ENCODE assay signal across 13 mouse cellular contexts in genomic region chr11:24307601-24308252, GRCm38 (mm10).
DNase-seq lines count a peak whose midpoint lies in the region; ATAC-seq and TF ChIP-seq lines count a peak whose summit lies in the region.
"Had no signal": no experiment of that assay in that cellular context is flagged by ENCODE, and none has a peak within 500 bp of the region (broad histone marks: within the 10 kb centered on the region; RNA-seq: fewer than 3 reads in every experiment).

No protein-coding gene starts in this region.

- no peak overlapping the region for H3K4me3 ChIP-seq in forebrain, embryonic 11.5 days (ENCODE audit: low read depth, low read length)
- no peak overlapping the region for H3K4me3 ChIP-seq in forebrain, embryonic 16.5 days (replicated peaks; ENCODE audit: low read length)
- no peak overlapping the region for H3K4me3 ChIP-seq in neural tube, embryonic 15.5 days (replicated peaks)
- no peak overlapping the region for H3K4me3 ChIP-seq in intestine, postnatal 0 days (ENCODE audit: low read depth, low read length)
- H3K4me3 ChIP-seq in stomach, postnatal 0 days (ENCODE audit: low read depth, low read length) = no peak overlapping the region
- H3K4me3 ChIP-seq: hindbrain, embryonic 15.5 days; limb, embryonic 13.5 days had no signal

- H3K27ac ChIP-seq in forebrain, embryonic 11.5 days (ENCODE audit: low read depth, low read length) = no peak overlapping the region
- no peak overlapping the region for H3K27ac ChIP-seq in forebrain, embryonic 16.5 days (ENCODE audit: low read length)
- no peak overlapping the region for H3K27ac ChIP-seq in neural tube, embryonic 15.5 days (replicated peaks)
- no peak overlapping the region; the same call in 1 of the 2 replicates for H3K27ac ChIP-seq in intestine, postnatal 0 days (ENCODE audit: low read depth, low read length)
- no peak overlapping the region for H3K27ac ChIP-seq in stomach, postnatal 0 days (replicated peaks)
- H3K27ac ChIP-seq: hindbrain, embryonic 15.5 days; limb, embryonic 13.5 days had no signal

- H3K9ac ChIP-seq in forebrain, embryonic 11.5 days (ENCODE audit: low read length) = peak overlapping the region; percentile 21; the same call in 1 of the 2 replicates
- no peak overlapping the region for H3K9ac ChIP-seq in forebrain, embryonic 16.5 days (replicated peaks; ENCODE audit: low read depth, low read length)
- H3K9ac ChIP-seq in neural tube, embryonic 15.5 days (replicated peaks) = no peak overlapping the region
- no peak overlapping the region for H3K9ac ChIP-seq in intestine, postnatal 0 days (ENCODE audit: low read depth, low read length)
- H3K9ac ChIP-seq in stomach, postnatal 0 days (ENCODE audit: low read length) = no peak overlapping the region
- H3K9ac ChIP-seq: hindbrain, embryonic 15.5 days; limb, embryonic 13.5 days had no signal

- peaks cover 3% of the 10 kb centered on the region; the same call in 1 of the 2 replicates for H3K27me3 ChIP-seq in forebrain, embryonic 11.5 days (ENCODE audit: control insufficient read depth, insufficient read depth, low read length)
- no peaks in the 10 kb centered on the region for H3K27me3 ChIP-seq in forebrain, embryonic 16.5 days (replicated peaks; ENCODE audit: control insufficient read depth, insufficient read depth, low read length)
- H3K27me3 ChIP-seq in neural tube, embryonic 15.5 days (replicated peaks) = no peaks in the 10 kb centered on the region
- H3K27me3 ChIP-seq in intestine, postnatal 0 days (replicated peaks; ENCODE audit: control insufficient read depth, insufficient read depth, low read length) = no peaks in the 10 kb centered on the region
- H3K27me3 ChIP-seq in stomach, postnatal 0 days (ENCODE audit: control insufficient read depth, insufficient read depth, low read length) = no peaks in the 10 kb centered on the region
- H3K27me3 ChIP-seq: limb, embryonic 13.5 days had no signal

- peak; percentile 47 for ATAC-seq in forebrain, embryonic 11.5 days (replicated peaks; ENCODE audit: low FRiP score)
- no peak for ATAC-seq in forebrain, embryonic 16.5 days
- ATAC-seq in neural tube, embryonic 15.5 days (ENCODE audit: low FRiP score) = no peak
- peak; percentile 90 for ATAC-seq in intestine, postnatal 0 days
- peak; percentile 69 for ATAC-seq in stomach, postnatal 0 days (ENCODE audit: low FRiP score, low TSS enrichment)

- no peak overlapping the region for H3K4me2 ChIP-seq in forebrain, embryonic 11.5 days (ENCODE audit: low read depth, low read length, severe bottlenecking)
- no peak overlapping the region for H3K4me2 ChIP-seq in forebrain, embryonic 16.5 days (ENCODE audit: low read length)
- H3K4me2 ChIP-seq in neural tube, embryonic 15.5 days = no peak overlapping the region
- H3K4me2 ChIP-seq in intestine, postnatal 0 days (replicated peaks; ENCODE audit: low read depth) = no peak overlapping the region
- H3K4me2 ChIP-seq in stomach, postnatal 0 days (replicated peaks; ENCODE audit: low read depth) = no peak overlapping the region
- H3K4me2 ChIP-seq: hindbrain, embryonic 15.5 days; limb, embryonic 13.5 days had no signal

- no peaks in the 10 kb centered on the region for H3K36me3 ChIP-seq in forebrain, embryonic 11.5 days (ENCODE audit: control insufficient read depth, insufficient read depth, low read length)
- H3K36me3 ChIP-seq in forebrain, embryonic 16.5 days (ENCODE audit: control insufficient read depth, insufficient read depth) = no peaks in the 10 kb centered on the region
- H3K36me3 ChIP-seq in neural tube, embryonic 15.5 days = no peaks in the 10 kb centered on the region
- no peaks in the 10 kb centered on the region for H3K36me3 ChIP-seq in intestine, postnatal 0 days (ENCODE audit: control insufficient read depth, insufficient read depth)
- no peaks in the 10 kb centered on the region for H3K36me3 ChIP-seq in stomach, postnatal 0 days (ENCODE audit: control insufficient read depth, insufficient read depth, low read length)
- H3K36me3 ChIP-seq: hindbrain, embryonic 15.5 days; limb, embryonic 13.5 days had no signal

- DNase-seq in forebrain, embryonic 11.5 days (ENCODE audit: low spot score) = no peak
- DNase-seq in neural tube, embryonic 10.5 days (ENCODE audit: extremely low spot score, low spot score) = peak; percentile 50
- DNase-seq in stomach, postnatal 0 days (ENCODE audit: low spot score) = peak; percentile 45
- no peak for DNase-seq in layer of hippocampus, adult 9-10 months (ENCODE audit: low spot score)
- no peak for DNase-seq in thymus, postnatal 36 days
- DNase-seq: cerebellum, postnatal 36 days; kidney, postnatal 4 days; lung, postnatal 10 days had no signal

- TF ChIP-seq CTCF in intestine, postnatal 0 days (IDR thresholded peaks at IDR 0.05; ENCODE audit: low read depth) = peak; percentile 51
- TF ChIP-seq CTCF in stomach, postnatal 0 days (IDR thresholded peaks at IDR 0.05; ENCODE audit: low read depth) = peak; percentile 52

- 20% methylated on average over 6 of the region's 6 CpGs for WGBS in forebrain, embryonic 11.5 days
- 29% methylated on average over 6 of the region's 6 CpGs for WGBS in forebrain, embryonic 16.5 days
- 37% methylated on average over 6 of the region's 6 CpGs for WGBS in neural tube, embryonic 15.5 days
- WGBS in intestine, postnatal 0 days = 58% methylated on average over 6 of the region's 6 CpGs
- 68% methylated on average over 6 of the region's 6 CpGs for WGBS in stomach, postnatal 0 days

- TF ChIP-seq EP300 in stomach, postnatal 0 days (optimal IDR thresholded peaks at IDR 0.05) = no peak

- no peaks in the 10 kb centered on the region for H3K9me3 ChIP-seq in forebrain, embryonic 11.5 days (ENCODE audit: control insufficient read depth, low read length)
- 0 out of 2 replicates have a peak, but pooled peaks cover 3% of the 10 kb centered on the region for H3K9me3 ChIP-seq in forebrain, embryonic 16.5 days (ENCODE audit: control insufficient read depth, low read length)
- no peaks in the 10 kb centered on the region for H3K9me3 ChIP-seq in neural tube, embryonic 15.5 days (replicated peaks)
- H3K9me3 ChIP-seq in intestine, postnatal 0 days (ENCODE audit: control insufficient read depth) = no peaks in the 10 kb centered on the region
- H3K9me3 ChIP-seq in stomach, postnatal 0 days (ENCODE audit: control insufficient read depth, low read length) = no peaks in the 10 kb centered on the region
- H3K9me3 ChIP-seq: hindbrain, embryonic 15.5 days had no signal

- peaks cover 16% of the 10 kb centered on the region; the same call in 1 of the 2 replicates for H3K4me1 ChIP-seq in forebrain, embryonic 11.5 days (replicated peaks; ENCODE audit: control insufficient read depth, insufficient read depth, low read length)
- H3K4me1 ChIP-seq in forebrain, embryonic 16.5 days (replicated peaks; ENCODE audit: control insufficient read depth, insufficient read depth, low read length) = peaks cover 8% of the 10 kb centered on the region
- peaks cover 16% of the 10 kb centered on the region for H3K4me1 ChIP-seq in neural tube, embryonic 15.5 days
- H3K4me1 ChIP-seq in intestine, postnatal 0 days (replicated peaks; ENCODE audit: control insufficient read depth, insufficient read depth, low read length) = 0 out of 2 replicates have a peak, but pooled peaks cover 4% of the 10 kb centered on the region
- H3K4me1 ChIP-seq in stomach, postnatal 0 days (replicated peaks; ENCODE audit: control insufficient read depth, insufficient read depth) = no peaks in the 10 kb centered on the region

Comparison
In these comparisons a context has a peak if more than half of its experiments do, and no peak if none do; other contexts are left out.
1. ATAC-seq: peak in forebrain, embryonic 11.5 days (single experiment), intestine, postnatal 0 days (single experiment) and stomach, postnatal 0 days (single experiment); none in forebrain, embryonic 16.5 days (single experiment) and neural tube, embryonic 15.5 days (single experiment).
2. DNase-seq: peak in neural tube, embryonic 10.5 days (single experiment) and stomach, postnatal 0 days (single experiment); none in forebrain, embryonic 11.5 days (single experiment), layer of hippocampus, adult 9-10 months (single experiment) and thymus, postnatal 36 days (0 of 2).